Mouse (Mus musculus): ENCODE measurements around the gene Tfcp2l1. TPM values are rescaled to one million over a fixed set of nuclear protein-coding genes. Genes with fewer than 3 reads are reported as not detected.

Tfcp2l1 gene
- polyA plus RNA-seq, 1 experiment from 2014 or later, result 2.4 TPM

GRCm38 (mm10) chr1:118663062-118663461 is 35.3 kb downstream of the Tfcp2l1 start:
- Histone ChIP-seq H3K36me3 (no peaks in the 10 kb centered on the region), H3K9ac (no peak overlapping the region), H3K4me3 (replicated peaks) (no peak overlapping the region), H3K9me3 (no peaks in the 10 kb centered on the region), H3K4me2 (no peak overlapping the region), H3K27ac (no peak overlapping the region), H3K4me1 (0 out of 2 replicates have a peak, but pooled peaks cover 2% of the 10 kb centered on the region), H3K27me3 (replicated peaks) (no peaks in the 10 kb centered on the region)
- no peak for ATAC-seq (ENCODE audit: insufficient read depth, low FRiP score, low read depth)
- 45% methylated on average over 1 of the region's 1 CpGs for WGBS

GRCm38 (mm10) chr1:118667536-118667935 is 39.8 kb downstream of the Tfcp2l1 start:
- H3K9me3 ChIP-seq, result no peaks in the 10 kb centered on the region
- H3K4me3 ChIP-seq (replicated peaks), result no peak overlapping the region
- H3K27me3 ChIP-seq (replicated peaks), result no peaks in the 10 kb centered on the region
- H3K27ac ChIP-seq, result no peak overlapping the region
- no peak overlapping the region for H3K4me2 ChIP-seq
- H3K4me1 ChIP-seq, result no peaks in the 10 kb centered on the region
- no peak overlapping the region for H3K9ac ChIP-seq
- ATAC-seq (ENCODE audit: insufficient read depth, low FRiP score, low read depth), result no peak
- H3K36me3 ChIP-seq, result no peaks in the 10 kb centered on the region

- Histone ChIP-seq H3K4me1 (no peaks in the 10 kb centered on the region; the same call in 1 of the 2 replicates), H3K9me3 (no peaks in the 10 kb centered on the region), H3K9ac (no peak overlapping the region), H3K27me3 (replicated peaks) (no peaks in the 10 kb centered on the region), H3K4me3 (replicated peaks) (no peak overlapping the region), H3K36me3 (no peaks in the 10 kb centered on the region), H3K27ac (no peak overlapping the region), H3K4me2 (no peak overlapping the region)
- no peak for ATAC-seq (ENCODE audit: insufficient read depth, low FRiP score, low read depth)
- 57% methylated on average over 8 of the region's 8 CpGs for WGBS
These were observed 44.5 kb downstream of the Tfcp2l1 start for GRCm38 (mm10) chr1:118672196-118672595.

GRCm38 (mm10) chr1:118674176-118674575 is 46.4 kb downstream of the Tfcp2l1 start:
- no peaks in the 10 kb centered on the region for H3K27me3 ChIP-seq (replicated peaks)
- WGBS, result 82% methylated on average over 4 of the region's 4 CpGs
- H3K4me2 ChIP-seq, result no peak overlapping the region
- no peaks in the 10 kb centered on the region for H3K36me3 ChIP-seq
- ATAC-seq (ENCODE audit: insufficient read depth, low FRiP score, low read depth), result no peak
- no peak overlapping the region for H3K27ac ChIP-seq
- H3K4me1 ChIP-seq, result no peaks in the 10 kb centered on the region; the same call in 1 of the 2 replicates
- H3K9me3 ChIP-seq, result no peaks in the 10 kb centered on the region
- no peak overlapping the region for H3K9ac ChIP-seq
- H3K4me3 ChIP-seq (replicated peaks), result no peak overlapping the region

GRCm38 (mm10) chr1:118681980-118682379 is 54.2 kb downstream of the Tfcp2l1 start:
- H3K9ac ChIP-seq, result no peak overlapping the region
- H3K27ac ChIP-seq, result no peak overlapping the region
- 64% methylated on average over 1 of the region's 1 CpGs for WGBS

GRCm38 (mm10) chr1:118683686-118684085 is 55.9 kb downstream of the Tfcp2l1 start:
- H3K9ac ChIP-seq, result no peak overlapping the region
- H3K4me2 ChIP-seq, result no peak overlapping the region
- no peak for ATAC-seq (ENCODE audit: insufficient read depth, low FRiP score, low read depth)
- H3K27ac ChIP-seq, result no peak overlapping the region
- no peaks in the 10 kb centered on the region for H3K9me3 ChIP-seq
- no peak overlapping the region for H3K4me3 ChIP-seq (replicated peaks)
- H3K4me1 ChIP-seq, result no peaks in the 10 kb centered on the region
- H3K27me3 ChIP-seq (replicated peaks), result no peaks in the 10 kb centered on the region
- H3K36me3 ChIP-seq, result no peaks in the 10 kb centered on the region
- WGBS, result 60% methylated on average over 4 of the region's 4 CpGs

More at GRCm38 (mm10) chr1:118681980-118682379, 54.2 kb downstream of the Tfcp2l1 start:
- no peak overlapping the region for H3K4me3 ChIP-seq (replicated peaks)
- no peaks in the 10 kb centered on the region for H3K4me1 ChIP-seq
- no peak overlapping the region for H3K4me2 ChIP-seq
- no peaks in the 10 kb centered on the region for H3K9me3 ChIP-seq
- no peak for ATAC-seq (ENCODE audit: insufficient read depth, low FRiP score, low read depth)
- H3K27me3 ChIP-seq (replicated peaks), result no peaks in the 10 kb centered on the region
- no peaks in the 10 kb centered on the region for H3K36me3 ChIP-seq

GRCm38 (mm10) chr1:118687726-118688125 is 60.0 kb downstream of the Tfcp2l1 start:
- Histone ChIP-seq H3K27me3 (replicated peaks) (no peaks in the 10 kb centered on the region), H3K27ac (no peak overlapping the region), H3K9me3 (no peaks in the 10 kb centered on the region), H3K9ac (no peak overlapping the region), H3K36me3 (no peaks in the 10 kb centered on the region), H3K4me2 (no peak overlapping the region), H3K4me3 (replicated peaks) (no peak overlapping the region), H3K4me1 (no peaks in the 10 kb centered on the region)
- WGBS, result 81% methylated on average over 10 of the region's 10 CpGs
- no peak for ATAC-seq (ENCODE audit: insufficient read depth, low FRiP score, low read depth)

GRCm38 (mm10) chr1:118689830-118690229 is 62.1 kb downstream of the Tfcp2l1 start:
- 0 out of 2 replicates have a peak, but pooled peaks have one; percentile 69 for ATAC-seq (ENCODE audit: insufficient read depth, low FRiP score, low read depth)
- Histone ChIP-seq H3K9ac (no peak overlapping the region), H3K27me3 (replicated peaks) (no peaks in the 10 kb centered on the region), H3K4me1 (no peaks in the 10 kb centered on the region), H3K4me3 (replicated peaks) (no peak overlapping the region), H3K4me2 (no peak overlapping the region), H3K27ac (no peak overlapping the region), H3K9me3 (no peaks in the 10 kb centered on the region), H3K36me3 (no peaks in the 10 kb centered on the region)
- 43% methylated on average over 5 of the region's 5 CpGs for WGBS

- no peak overlapping the region for H3K27ac ChIP-seq
- ATAC-seq (ENCODE audit: insufficient read depth, low FRiP score, low read depth), result no peak
- H3K4me1 ChIP-seq, result no peaks in the 10 kb centered on the region
- no peaks in the 10 kb centered on the region for H3K27me3 ChIP-seq (replicated peaks)
- no peak overlapping the region for H3K9ac ChIP-seq
- no peaks in the 10 kb centered on the region for H3K36me3 ChIP-seq
- no peak overlapping the region for H3K4me3 ChIP-seq (replicated peaks)
- H3K4me2 ChIP-seq, result no peak overlapping the region
- no peaks in the 10 kb centered on the region for H3K9me3 ChIP-seq
- 81% methylated on average over 2 of the region's 2 CpGs for WGBS
These were observed 66.7 kb downstream of the Tfcp2l1 start for GRCm38 (mm10) chr1:118694436-118694835.

GRCm38 (mm10) chr1:118697906-118698305 is 70.2 kb downstream of the Tfcp2l1 start:
- H3K4me3 ChIP-seq (replicated peaks), result no peak overlapping the region
- WGBS, result 72% methylated on average over 6 of the region's 6 CpGs
- H3K9me3 ChIP-seq, result no peaks in the 10 kb centered on the region
- no peaks in the 10 kb centered on the region for H3K27me3 ChIP-seq (replicated peaks)
- H3K36me3 ChIP-seq, result no peaks in the 10 kb centered on the region
- H3K27ac ChIP-seq, result no peak overlapping the region
- ATAC-seq (ENCODE audit: insufficient read depth, low FRiP score, low read depth), result no peak
- H3K4me2 ChIP-seq, result no peak overlapping the region
- no peaks in the 10 kb centered on the region for H3K4me1 ChIP-seq
- no peak overlapping the region for H3K9ac ChIP-seq

GRCm38 (mm10) chr1:118699118-118699890 is 71.6 kb downstream of the Tfcp2l1 start:
- 65% methylated on average over 6 of the region's 6 CpGs for WGBS
- Histone ChIP-seq H3K27me3 (replicated peaks) (no peaks in the 10 kb centered on the region), H3K9me3 (no peaks in the 10 kb centered on the region), H3K36me3 (no peaks in the 10 kb centered on the region), H3K27ac (no peak overlapping the region), H3K4me1 (no peaks in the 10 kb centered on the region), H3K9ac (no peak overlapping the region), H3K4me2 (no peak overlapping the region), H3K4me3 (replicated peaks) (no peak overlapping the region)
- no peak for ATAC-seq (ENCODE audit: insufficient read depth, low FRiP score, low read depth)

GRCm38 (mm10) chr1:118699961-118700360 is 72.2 kb downstream of the Tfcp2l1 start:
- no peak overlapping the region for H3K27ac ChIP-seq
- WGBS, result 83% methylated on average over 1 of the region's 1 CpGs
- no peaks in the 10 kb centered on the region for H3K9me3 ChIP-seq
- no peaks in the 10 kb centered on the region for H3K27me3 ChIP-seq (replicated peaks)
- H3K4me1 ChIP-seq, result no peaks in the 10 kb centered on the region
- no peaks in the 10 kb centered on the region for H3K36me3 ChIP-seq
- no peak overlapping the region for H3K9ac ChIP-seq
- no peak overlapping the region for H3K4me2 ChIP-seq
- no peak for ATAC-seq (ENCODE audit: insufficient read depth, low FRiP score, low read depth)
- H3K4me3 ChIP-seq (replicated peaks), result no peak overlapping the region
